Mouse (Mus musculus): ENCODE measurements at regions not wholly inside any gene's neighbourhood (a gene's known extent, or its start where the extent isn't known, plus 50 kb on each side); places are given as distances from the start of the nearest gene placed in this dataset.

GRCm38 (mm10) chr12:27666456-27666855 lies 324.1 kb upstream of the Sox11 start:
- TF ChIP-seq POLR2A (IDR thresholded peaks at IDR 0.05; ENCODE audit: insufficient read depth, low read depth, low read length) (no peak), CTCF (IDR thresholded peaks at IDR 0.05; ENCODE audit: insufficient read depth, low read depth, low read length) (no peak)

Measured in olfactory bulb, adult 2 months (tissue).